Mouse (Mus musculus) kidney, embryonic 14.5 days (tissue): ENCODE measurements around the gene Ak4. TPM values are rescaled to one million over a fixed set of nuclear protein-coding genes. Genes with fewer than 3 reads are reported as not detected.

ENCODE experiments used
- ATAC-seq: fragments of 200-750 bp; cut with Nextera tagmentation; 2 replicates; pipeline ENCODE4 v1.8.0; 2017; ENCODE audit warnings: moderate number of reproducible peaks, mild to moderate bottlenecking, moderate TSS enrichment, moderate library complexity; ENCODE audit not compliant: low FRiP score, low TSS enrichment
- H3K27ac ChIP-seq: fragments of 300-500 bp; sonication (generic); 2 replicates; pipeline ENCODE4 v1.5.1; 2014; ENCODE audit warnings: low read depth, mild to moderate bottlenecking, low read length, moderate library complexity, mixed read lengths
- H3K27me3 ChIP-seq: fragments of 300-500 bp; sonication (generic); 2 replicates; pipeline ENCODE4 v1.6.1; 2014; ENCODE audit warnings: mild to moderate bottlenecking, low read length; ENCODE audit not compliant: control insufficient read depth, insufficient read depth
- H3K36me3 ChIP-seq: fragments of 300-500 bp; sonication (generic); 2 replicates; pipeline ENCODE4 v1.6.1; 2014; ENCODE audit warnings: low read length, mixed read lengths; ENCODE audit not compliant: control insufficient read depth, insufficient read depth
- H3K4me1 ChIP-seq: fragments of 300-500 bp; sonication (generic); 2 replicates; pipeline ENCODE4 v1.6.1; 2014; ENCODE audit warnings: low read length, mixed read lengths; ENCODE audit not compliant: control insufficient read depth, insufficient read depth
- H3K4me2 ChIP-seq: fragments of 300-500 bp; sonication (generic); replicated peaks from 2 replicates; pipeline ENCODE4 v1.6.1; 2014; ENCODE audit warnings: low read depth, mild to moderate bottlenecking, low read length
- H3K4me3 ChIP-seq: fragments of 300-500 bp; sonication (generic); 2 replicates; pipeline ENCODE4 v1.5.1; 2014; ENCODE audit warnings: mild to moderate bottlenecking, low read length
- H3K9ac ChIP-seq: fragments of 300-500 bp; sonication (generic); 2 replicates; pipeline ENCODE4 v1.6.1; 2014; ENCODE audit warnings: low read depth, mild to moderate bottlenecking, low read length, moderate library complexity
- H3K9me3 ChIP-seq: fragments of 300-500 bp; sonication (generic); 2 replicates; pipeline ENCODE4 v1.6.1; 2016; ENCODE audit warnings: low read length; ENCODE audit not compliant: control insufficient read depth
- WGBS: fragments of 180-500 bp; shearing (Covaris S2); extraction: QIAGEN DNeasy Blood & Tissue Kit; methylation state at CpG from one replicate; pipeline ENCODE4 v1.1.7; 2014; 5-methylcytosine and 5-hydroxymethylcytosine counted together
- polyA plus RNA-seq: library from polyadenylated mRNA; unstranded; fragments of >200 nt; fragmentation: Nextera tagmentation; extraction: Ambion mirVana; gene quantifications from 2 replicates; pipeline ENCODE4 v1.2.1, GENCODE M21; 2014

Gene Ak4
- polyA plus RNA-seq, 1 experiment from 2014 or later, result 5.1 TPM

- no peak for ATAC-seq
- Histone ChIP-seq H3K36me3 (no peaks in the 10 kb centered on the region), H3K9me3 (no peaks in the 10 kb centered on the region), H3K9ac (no peak overlapping the region), H3K27me3 (0 out of 2 replicates have a peak, but pooled peaks cover 4% of the 10 kb centered on the region), H3K4me3 (no peak overlapping the region), H3K4me2 (no peak overlapping the region), H3K4me1 (no peaks in the 10 kb centered on the region), H3K27ac (no peak overlapping the region)
- WGBS, result 82% methylated on average over 11 of the region's 11 CpGs
These were observed 2.1 kb upstream of the Ak4 start for GRCm38 (mm10) chr4:101416966-101417365.

- Histone ChIP-seq H3K36me3 (no peaks in the 10 kb centered on the region), H3K4me2 (peak overlapping the region; percentile 96), H3K4me1 (no peaks in the 10 kb centered on the region), H3K27me3 (0 out of 2 replicates have a peak, but pooled peaks cover 4% of the 10 kb centered on the region), H3K4me3 (peak overlapping the region; percentile 77), H3K9me3 (no peaks in the 10 kb centered on the region), H3K27ac (0 out of 2 replicates have a peak overlapping the region, but pooled peaks have one; percentile 24), H3K9ac (peak overlapping the region; percentile 79)
- WGBS, result 2% methylated on average over 50 of the region's 90 CpGs
- peak; percentile 78 for ATAC-seq
These were observed 1.1 kb downstream of the Ak4 start for GRCm38 (mm10) chr4:101419911-101420880.

- ATAC-seq, result no peak
- H3K4me1 ChIP-seq, result no peaks in the 10 kb centered on the region
- H3K27ac ChIP-seq, result no peak overlapping the region
- WGBS, result 90% methylated on average over 10 of the region's 10 CpGs
- H3K9ac ChIP-seq, result no peak overlapping the region
- no peaks in the 10 kb centered on the region for H3K9me3 ChIP-seq
- H3K4me2 ChIP-seq, result no peak overlapping the region
- H3K27me3 ChIP-seq, result 0 out of 2 replicates have a peak, but pooled peaks cover 4% of the 10 kb centered on the region
- H3K4me3 ChIP-seq, result no peak overlapping the region
- H3K36me3 ChIP-seq, result no peaks in the 10 kb centered on the region
These were observed 3.9 kb downstream of the Ak4 start for GRCm38 (mm10) chr4:101422996-101423395.

- Histone ChIP-seq H3K36me3 (no peaks in the 10 kb centered on the region), H3K4me1 (no peaks in the 10 kb centered on the region), H3K4me3 (no peak overlapping the region), H3K4me2 (no peak overlapping the region), H3K27me3 (0 out of 2 replicates have a peak, but pooled peaks cover 4% of the 10 kb centered on the region), H3K9me3 (no peaks in the 10 kb centered on the region), H3K9ac (no peak overlapping the region), H3K27ac (no peak overlapping the region)
- 81% methylated on average over 5 of the region's 5 CpGs for WGBS
- no peak for ATAC-seq
These were observed 4.5 kb downstream of the Ak4 start for GRCm38 (mm10) chr4:101423571-101423970.

DNA sequence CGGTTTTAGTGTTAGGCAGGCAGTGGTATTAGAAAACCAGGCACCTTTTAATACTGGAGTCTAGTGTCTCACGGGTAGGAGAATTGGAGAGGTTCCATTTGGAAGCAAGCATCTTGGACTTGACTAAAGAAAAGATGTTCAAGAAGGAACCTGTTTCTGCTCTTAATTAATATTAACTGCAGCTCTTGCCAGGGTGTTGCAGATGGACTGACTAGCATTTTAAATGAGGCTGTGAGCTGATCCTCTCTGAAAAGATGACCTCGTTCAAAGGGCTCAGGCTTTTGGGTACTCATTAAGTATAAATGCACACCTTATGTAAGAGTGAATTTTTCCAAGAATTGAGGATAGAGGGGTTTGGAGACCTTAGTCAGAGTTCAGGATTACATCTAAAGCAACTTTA, 5.4 kb downstream of the Ak4 start:
- Histone ChIP-seq H3K9me3 (no peaks in the 10 kb centered on the region), H3K27me3 (0 out of 2 replicates have a peak, but pooled peaks cover 4% of the 10 kb centered on the region), H3K4me1 (no peaks in the 10 kb centered on the region), H3K36me3 (no peaks in the 10 kb centered on the region), H3K27ac (no peak overlapping the region), H3K4me2 (no peak overlapping the region), H3K4me3 (no peak overlapping the region), H3K9ac (no peak overlapping the region)
- WGBS, result 87% methylated on average over 3 of the region's 3 CpGs
- no peak for ATAC-seq

- H3K27ac ChIP-seq, result no peak overlapping the region
- no peak overlapping the region for H3K4me2 ChIP-seq
- H3K4me1 ChIP-seq, result no peaks in the 10 kb centered on the region
- 0 out of 2 replicates have a peak, but pooled peaks cover 4% of the 10 kb centered on the region for H3K27me3 ChIP-seq
- H3K9ac ChIP-seq, result no peak overlapping the region
- H3K9me3 ChIP-seq, result no peaks in the 10 kb centered on the region
- H3K4me3 ChIP-seq, result no peak overlapping the region
- no peak for ATAC-seq
- 76% methylated on average over 5 of the region's 5 CpGs for WGBS
- no peaks in the 10 kb centered on the region for H3K36me3 ChIP-seq
These were observed 6.0 kb downstream of the Ak4 start for GRCm38 (mm10) chr4:101425119-101425518.

GRCm38 (mm10) chr4:101425666-101426065, 6.6 kb downstream of the Ak4 start:
- no peak overlapping the region for H3K4me2 ChIP-seq
- H3K4me3 ChIP-seq, result no peak overlapping the region
- 0 out of 2 replicates have a peak, but pooled peaks cover 4% of the 10 kb centered on the region for H3K27me3 ChIP-seq
- H3K9me3 ChIP-seq, result no peaks in the 10 kb centered on the region
- WGBS, result 89% methylated on average over 3 of the region's 3 CpGs
- ATAC-seq, result no peak
- H3K4me1 ChIP-seq, result no peaks in the 10 kb centered on the region
- no peak overlapping the region for H3K9ac ChIP-seq
- H3K36me3 ChIP-seq, result no peaks in the 10 kb centered on the region
- no peak overlapping the region for H3K27ac ChIP-seq

DNA sequence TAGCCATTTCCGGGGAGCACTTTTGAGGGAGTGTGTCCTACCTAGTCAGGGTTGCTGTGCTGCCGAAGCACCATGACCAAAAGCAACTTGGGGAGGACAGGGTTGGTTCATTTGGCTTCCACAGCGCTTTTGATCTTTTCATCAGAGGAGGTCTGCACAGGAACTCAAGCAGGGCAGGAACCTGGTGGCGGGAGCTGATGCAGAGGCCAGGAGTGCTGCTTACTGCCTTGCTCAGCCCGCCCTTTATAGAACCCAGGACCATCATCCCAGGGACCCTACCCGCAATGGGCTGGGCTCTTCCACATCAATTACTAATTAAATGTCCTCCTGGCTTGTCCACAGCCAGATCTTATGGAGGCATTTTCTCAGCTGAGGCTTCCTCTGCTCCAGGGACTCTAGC, 7.5 kb downstream of the Ak4 start:
- ATAC-seq, result no peak
- no peak overlapping the region for H3K9ac ChIP-seq
- H3K36me3 ChIP-seq, result no peaks in the 10 kb centered on the region
- H3K4me1 ChIP-seq, result no peaks in the 10 kb centered on the region
- no peak overlapping the region for H3K4me2 ChIP-seq
- H3K27me3 ChIP-seq, result no peaks in the 10 kb centered on the region
- no peak overlapping the region for H3K4me3 ChIP-seq
- no peaks in the 10 kb centered on the region for H3K9me3 ChIP-seq
- H3K27ac ChIP-seq, result no peak overlapping the region
- WGBS, result 73% methylated on average over 6 of the region's 6 CpGs
